Mouse (Mus musculus) embryonic fibroblast, embryonic 13.5 days (primary cell): ENCODE measurements around the gene Rnh1.

Experiments used
- CTCF ChIP-seq: IDR thresholded peaks from 2 replicates; pipeline ENCODE4 v1.5.1; 2011; ENCODE audit warnings: mild to moderate bottlenecking, control low read depth, low read length, moderate library complexity, borderline replicate concordance; ENCODE audit not compliant: insufficient read depth
- POLR2A ChIP-seq: IDR thresholded peaks from 2 replicates; pipeline ENCODE4 v1.6.1; 2011; ENCODE audit warnings: low read depth, mild to moderate bottlenecking, control low read depth, low read length, moderate library complexity

DNA sequence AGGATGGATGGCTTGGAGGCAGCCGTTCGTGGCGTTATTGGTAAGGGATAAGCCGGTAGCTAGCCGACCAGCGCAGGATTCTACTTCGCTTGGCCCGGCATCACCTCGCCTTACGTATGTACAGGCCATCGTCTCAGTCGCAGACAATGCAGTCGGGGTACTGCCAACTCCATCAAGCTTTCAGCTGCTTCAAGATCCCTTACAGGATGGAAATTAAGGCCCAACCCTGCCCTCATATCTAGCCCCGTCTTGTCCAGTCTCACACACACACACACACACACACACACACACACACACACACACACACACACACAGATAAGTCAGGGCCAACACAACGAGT, 49.2 kb downstream of the Rnh1 start:
- TF ChIP-seq CTCF (no peak), POLR2A (no peak)
